Mouse (Mus musculus): ENCODE data around the gene Trappc2.

Gene Trappc2

GRCm38 (mm10) chrX:166440036-166440615 lies at the start of gene Trappc2:
Trappc2 (plus strand) TSS chrX:166440574.
- DNase-seq (ENCODE audit: low spot score in 2 of 2), result peak in 1 of 2 experiments; percentile 16

DNA sequence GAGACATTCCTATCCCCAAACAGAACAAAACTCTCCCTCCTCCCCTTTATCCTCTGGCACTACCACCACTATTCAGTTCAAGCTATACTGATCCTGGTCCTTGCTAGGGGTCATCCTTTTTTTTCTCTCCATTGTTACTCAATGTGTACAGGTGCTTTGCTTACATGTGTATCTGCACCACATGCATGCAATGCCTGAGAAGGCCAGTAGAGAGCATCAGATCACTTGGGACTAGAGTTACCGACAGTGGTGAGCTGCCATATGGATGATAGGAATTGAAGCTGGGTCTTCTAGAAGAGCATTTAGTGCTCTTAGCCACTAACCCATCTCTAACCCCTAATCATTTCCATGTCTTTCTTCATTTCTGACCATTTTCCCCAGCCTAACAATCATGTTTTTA lies 46.6 kb upstream of the Trappc2 start:
- no peak for DNase-seq (ENCODE audit: low spot score in 2 of 2)

GRCm38 (mm10) chrX:166407865-166408264 lies 32.5 kb upstream of the Trappc2 start:
- no peak for DNase-seq (ENCODE audit: low spot score in 2 of 2)

DNA sequence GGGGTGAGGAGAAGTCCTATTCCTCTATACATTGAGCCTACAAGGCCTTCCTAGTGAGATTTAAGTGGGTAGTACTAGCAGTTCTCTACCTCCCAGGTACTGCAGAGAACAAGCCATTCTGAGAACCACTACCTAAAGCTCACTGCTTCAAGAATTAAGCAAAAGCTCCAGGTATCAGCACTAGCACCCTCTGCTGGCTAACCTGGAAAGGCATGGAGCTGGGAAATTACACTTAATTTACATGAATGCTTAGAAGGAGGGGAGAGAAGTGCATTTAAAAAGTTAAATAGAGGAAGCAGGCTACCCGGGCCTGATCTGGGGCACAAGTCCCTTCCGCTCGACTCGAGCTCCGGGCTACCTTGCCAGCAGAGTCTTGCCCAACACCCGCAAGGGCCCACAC lies 24.2 kb upstream of the Trappc2 start:
- DNase-seq (ENCODE audit: low spot score in 2 of 2), result no peak

DNA sequence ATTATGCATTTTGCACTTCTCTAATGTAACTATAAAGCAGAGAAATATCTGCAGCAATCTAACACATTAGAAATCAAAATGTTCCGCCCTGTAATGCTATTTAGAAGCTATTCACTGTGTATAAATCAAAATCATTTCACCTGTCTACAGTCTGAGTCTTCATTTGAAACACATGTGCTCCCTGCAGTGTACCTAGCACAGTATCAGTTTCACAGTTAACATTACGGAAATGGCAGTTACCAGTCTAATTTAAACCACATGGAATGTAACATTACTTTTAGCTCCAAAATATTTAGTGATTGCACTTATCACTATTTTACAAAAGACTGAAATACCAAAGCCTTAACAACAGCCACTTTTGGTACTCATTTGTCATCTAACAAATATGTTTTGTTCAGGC lies 5.6 kb upstream of the Trappc2 start:
- DNase-seq (ENCODE audit: low spot score in 2 of 2), result no peak

GRCm38 (mm10) chrX:166440616-166441063 lies 266 bp downstream of the Trappc2 start, which contains the start of gene Ofd1:
Ofd1 (minus strand) TSS chrX:166440704.
- peak; percentile 64 to 85 for DNase-seq (ENCODE audit: low spot score in 2 of 2)

DNA sequence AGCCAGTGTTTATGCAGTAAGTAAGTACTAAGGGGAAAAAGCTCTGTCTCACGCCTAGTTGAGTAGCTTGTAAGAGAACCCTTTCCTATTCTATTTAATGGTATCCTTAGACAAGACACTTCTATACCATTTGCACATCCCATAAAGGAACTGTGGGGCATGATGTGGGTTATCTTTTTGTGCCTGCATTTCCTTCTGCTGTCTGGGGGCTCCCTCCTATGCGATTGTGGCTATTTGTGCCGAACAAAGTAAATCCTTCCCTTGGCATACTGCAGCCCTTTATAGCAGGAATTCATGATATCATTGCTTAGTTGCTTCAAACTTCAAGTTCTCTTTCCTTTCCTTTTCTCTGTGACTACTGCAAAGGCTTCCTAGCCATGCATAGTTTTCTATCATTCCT lies 4.2 kb downstream of the Trappc2 start:
- no peak for DNase-seq (ENCODE audit: low spot score in 2 of 2)

DNA sequence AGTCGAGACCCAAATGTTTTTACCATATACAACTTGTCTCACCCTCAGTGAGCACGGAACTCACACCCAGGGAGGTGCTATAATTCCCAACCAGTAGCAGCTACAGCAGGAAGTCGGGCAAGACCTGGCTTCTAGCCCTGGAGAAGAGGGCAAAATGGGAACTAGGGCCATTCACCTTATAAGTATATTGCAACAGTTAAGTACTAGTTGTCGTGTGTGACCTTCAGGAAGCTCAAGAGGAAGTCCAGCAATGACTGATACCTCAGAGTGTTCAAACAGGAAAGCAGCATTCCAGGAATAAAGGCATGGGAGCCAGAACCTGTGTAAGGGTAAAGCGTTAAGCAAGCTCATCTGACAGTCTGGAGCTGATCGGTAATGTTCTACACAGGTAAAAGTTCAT lies 13.2 kb downstream of the Trappc2 start:
- DNase-seq (ENCODE audit: low spot score in 2 of 2), result no peak

- DNase-seq (ENCODE audit: low spot score in 2 of 2), result no peak
Measured at GRCm38 (mm10) chrX:166454331-166454730, 14.0 kb downstream of the Trappc2 start.

GRCm38 (mm10) chrX:166455525-166455924 lies 15.2 kb downstream of the Trappc2 start:
- DNase-seq (ENCODE audit: low spot score in 2 of 2), result no peak

DNA sequence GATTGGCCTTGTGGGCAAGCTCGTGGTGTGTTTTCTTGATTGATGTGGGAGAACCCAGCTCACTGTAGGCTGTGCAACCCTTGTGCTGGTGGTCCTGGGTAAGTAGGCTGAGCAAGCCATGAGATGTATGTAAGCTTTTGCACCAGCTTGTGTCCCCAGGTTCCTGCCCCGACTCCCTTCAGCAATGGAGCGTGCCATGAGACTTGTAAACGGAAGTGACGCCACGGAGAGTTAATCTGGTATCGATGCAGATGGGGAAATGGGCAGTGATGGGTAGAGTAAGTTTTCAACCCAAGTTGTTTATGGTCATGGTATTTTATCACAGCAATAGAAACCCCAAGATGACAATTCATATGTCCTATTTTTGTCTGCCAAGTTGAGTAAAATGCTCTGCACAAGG lies 27.9 kb downstream of the Trappc2 start:
- no peak for DNase-seq (ENCODE audit: low spot score in 2 of 2)

GRCm38 (mm10) chrX:166472612-166473011 lies 32.2 kb downstream of the Trappc2 start:
- DNase-seq (ENCODE audit: low spot score in 2 of 2), result no peak

GRCm38 (mm10) chrX:166477393-166477792 lies 37.0 kb downstream of the Trappc2 start:
- no peak for DNase-seq (ENCODE audit: low spot score in 2 of 2)

DNA sequence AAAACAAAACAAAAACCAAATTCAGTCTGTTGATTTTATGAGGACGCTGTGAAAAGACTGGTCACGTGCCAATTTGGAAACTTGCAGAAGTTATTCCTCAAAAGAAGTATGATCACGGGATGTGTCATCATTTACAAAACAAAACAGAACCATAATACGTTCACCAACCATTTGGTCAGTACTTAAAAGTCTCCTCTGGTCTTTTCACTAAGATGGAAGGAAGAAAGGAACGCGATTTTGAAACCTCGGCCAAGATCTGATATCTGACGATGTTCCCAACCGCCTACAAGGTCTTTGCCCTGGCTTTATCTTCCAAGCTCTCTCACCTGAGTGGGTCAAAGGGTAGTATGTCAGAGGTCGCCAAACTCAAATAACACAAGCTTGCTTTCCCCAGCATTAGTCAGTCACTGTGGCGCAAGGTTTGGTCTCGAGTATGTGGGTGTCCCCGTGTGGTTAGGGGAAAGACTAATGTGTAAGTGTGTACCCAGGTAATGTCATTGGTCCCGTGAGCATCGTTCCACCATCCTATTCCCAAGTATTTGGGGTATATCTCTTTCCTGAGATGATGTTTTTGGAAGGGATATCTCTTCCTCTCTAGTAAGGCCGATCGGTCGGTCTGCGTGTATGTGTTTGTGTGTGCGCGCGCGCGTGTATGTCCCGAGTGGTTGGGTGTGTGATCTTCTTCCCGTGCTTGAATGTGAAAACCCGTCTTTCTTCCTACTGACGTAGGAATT lies 38.4 kb downstream of the Trappc2 start:
- DNase-seq (ENCODE audit: low spot score in 2 of 2), result no peak

- peak; percentile 62 to 76 for DNase-seq (ENCODE audit: low spot score in 2 of 2)
Measured at GRCm38 (mm10) chrX:166479365-166479983, 39.1 kb downstream of the Trappc2 start, which contains the start of gene Rab9. Rab9 (minus strand) TSS chrX:166479867.

DNA sequence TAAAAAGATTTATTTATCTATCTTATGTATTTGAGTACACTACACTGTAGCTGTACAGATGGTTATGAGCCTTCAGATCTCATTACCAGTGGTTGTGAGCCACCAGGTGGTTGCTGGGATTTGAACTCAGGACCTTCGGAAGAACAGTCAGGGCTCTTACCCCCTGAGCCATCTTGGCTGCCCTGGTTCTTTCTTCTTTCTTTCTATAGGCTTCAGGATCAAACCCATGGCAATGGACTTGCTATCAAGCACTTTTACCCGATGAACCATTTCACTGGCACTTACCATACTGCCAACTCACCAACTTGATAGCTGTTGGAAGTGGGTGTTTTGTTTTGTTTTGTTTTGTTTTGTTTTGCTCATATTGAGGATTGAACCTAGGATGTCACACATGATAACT lies 54.7 kb downstream of the Trappc2 start:
- DNase-seq (ENCODE audit: low spot score in 2 of 2), result no peak

DNA sequence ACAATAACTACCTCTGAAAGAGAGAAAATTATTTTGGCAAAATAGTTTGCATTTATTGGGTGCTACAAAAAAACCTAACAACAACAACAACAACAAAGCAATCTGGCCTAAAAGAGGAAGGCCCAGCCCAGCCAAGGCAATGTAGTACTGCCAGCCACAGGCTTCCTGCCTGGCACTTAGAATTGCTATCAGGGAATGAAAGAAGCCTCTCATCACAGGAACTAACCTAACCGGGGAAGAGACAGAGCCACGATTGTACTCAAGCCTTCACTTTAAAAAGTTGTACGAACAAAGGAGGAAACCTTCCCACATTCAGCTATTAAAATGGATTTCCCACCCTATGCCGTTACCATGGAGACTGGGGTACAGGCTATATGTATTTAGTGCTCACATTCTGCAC lies 57.4 kb downstream of the Trappc2 start:
- DNase-seq (ENCODE audit: low spot score in 2 of 2), result peak in 1 of 2 experiments; percentile 40

DNA sequence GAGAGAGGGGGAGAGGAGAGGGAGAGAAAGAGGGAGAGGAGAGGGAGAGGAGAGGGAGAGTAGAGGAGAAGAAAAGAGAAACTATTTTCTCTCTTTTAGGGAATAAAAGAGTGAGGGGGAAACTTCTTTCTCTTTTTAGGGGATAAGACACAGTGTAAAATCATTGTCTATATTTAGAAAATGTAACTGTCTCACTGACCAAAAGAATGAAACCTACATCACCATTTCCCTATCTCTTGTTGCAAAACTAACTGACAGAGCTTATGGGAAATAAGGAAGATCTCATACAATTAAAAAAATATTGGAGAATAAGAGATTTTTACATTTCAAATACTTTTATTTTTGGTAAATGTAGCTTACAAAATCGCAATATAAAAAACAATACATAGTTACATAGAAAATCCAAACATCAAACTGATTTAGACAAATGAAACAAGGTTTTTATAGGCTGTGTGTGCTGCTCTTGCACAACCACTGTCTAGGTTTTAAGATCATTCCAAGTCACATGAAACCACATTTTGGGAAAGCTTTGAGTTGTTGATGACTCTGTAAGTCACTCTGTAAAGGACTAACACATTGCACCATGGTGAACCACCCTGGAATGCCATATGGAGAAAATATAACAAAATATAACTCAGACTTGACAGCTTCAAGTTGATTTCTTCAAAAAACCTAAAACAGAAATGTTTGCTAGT lies 59.3 kb downstream of the Trappc2 start:
- DNase-seq (ENCODE audit: low spot score in 2 of 2), result no peak

Data from left cerebral cortex, adult 9 months (tissue).